In the genomic region with DNA sequence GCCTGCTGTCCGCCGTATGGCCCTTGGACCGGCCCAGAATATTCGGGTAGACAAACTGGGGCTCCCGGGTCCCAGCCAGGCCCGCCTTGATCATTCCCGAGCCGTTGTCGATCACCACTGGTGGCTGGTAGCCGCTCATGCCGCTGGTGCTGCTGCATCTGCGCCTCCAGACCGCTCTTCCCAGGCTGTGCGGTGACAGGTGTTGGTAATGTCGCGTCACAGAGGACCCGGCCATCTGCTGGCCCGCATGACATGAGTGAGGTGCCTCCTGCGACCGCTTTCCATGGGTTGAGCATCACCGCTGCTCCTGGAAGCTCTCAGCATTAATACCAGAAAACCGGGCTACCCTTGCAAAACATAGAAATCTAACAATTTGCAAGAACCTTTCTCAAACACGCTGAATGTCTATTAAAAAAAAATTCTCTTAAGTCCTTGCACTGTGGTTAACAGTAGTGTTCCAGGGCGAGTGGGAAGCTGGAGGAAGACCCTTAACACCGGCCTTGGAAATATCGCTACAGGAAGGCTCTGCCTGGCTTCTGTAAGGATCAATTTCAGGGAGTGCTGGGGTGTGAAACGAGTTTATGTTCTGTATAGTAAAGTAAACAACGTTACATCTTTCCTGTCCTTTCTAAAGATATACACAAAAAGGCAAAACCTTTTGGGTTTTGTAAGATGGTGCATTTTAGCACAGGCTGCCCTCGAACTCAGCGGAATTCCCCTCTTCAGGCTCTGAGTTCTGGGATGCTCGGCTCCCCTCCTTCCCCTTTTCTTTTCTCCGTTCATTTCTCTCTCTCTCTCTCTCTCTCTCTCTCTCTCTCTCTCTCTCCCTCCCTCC, we compare ENCODE assay signal across 9 mouse cellular contexts. TPM values are rescaled to one million over a fixed set of nuclear protein-coding genes. Genes with fewer than 3 reads are reported as not detected.
DNase-seq lines count a peak whose midpoint lies in the region; ATAC-seq and TF ChIP-seq lines count a peak whose summit lies in the region.
"Had no signal": no experiment of that assay in that cellular context is flagged by ENCODE, and none has a peak within 500 bp of the region (broad histone marks: within the 10 kb centered on the region; RNA-seq: fewer than 3 reads in every experiment).

A gene (minus strand): TSS at position 229 of the 835 bp plus-strand sequence.

- H3K4me1 ChIP-seq in embryonic facial prominence, embryonic 10.5 days = peaks cover 24% of the 10 kb centered on the region
- H3K4me1 ChIP-seq in heart, embryonic 14.5 days (ENCODE audit: control insufficient read depth in 2 of 2, insufficient read depth in 2 of 2, low read length in 2 of 2) = peaks cover 6 to 8% of the 10 kb centered on the region in 2 experiments; a peak in 3 of 4 replicates

- peak within 1 kb of the TSS; percentile 61 for H3ac ChIP-seq in C2C12 (ENCODE audit: control insufficient read depth, insufficient read length, low read depth)

- H3K9ac ChIP-seq in heart, embryonic 14.5 days (ENCODE audit: low read length) = peak within 1 kb of the TSS; percentile 62

- H3K36me3 ChIP-seq in C2C12 (ENCODE audit: control insufficient read depth, insufficient read depth) = peaks cover 11% of the 10 kb centered on the region
- peaks cover 9% of the 10 kb centered on the region for H3K36me3 ChIP-seq in embryonic facial prominence, embryonic 10.5 days (replicated peaks)
- H3K36me3 ChIP-seq in heart, embryonic 14.5 days (ENCODE audit: control insufficient read depth, insufficient read depth, low read length) = peaks cover 15% of the 10 kb centered on the region

- H3K9me3 ChIP-seq in embryonic facial prominence, embryonic 10.5 days = no peaks in the 10 kb centered on the region
- H3K9me3 ChIP-seq in heart, embryonic 14.5 days (ENCODE audit: control insufficient read depth, low read length) = no peaks in the 10 kb centered on the region

- no peak for ATAC-seq in heart, embryonic 14.5 days (ENCODE audit: insufficient number of reproducible peaks, insufficient read depth, low FRiP score, low read depth)

- H3K27ac ChIP-seq in embryonic facial prominence, embryonic 10.5 days (replicated peaks) = peak within 1 kb of the TSS; percentile 75
- H3K27ac ChIP-seq in heart, embryonic 14.5 days (replicated peaks in 1 of 2; ENCODE audit: control insufficient read depth in 1 of 2, insufficient read depth in 1 of 2, low read depth in 2 of 2, low read length in 2 of 2) = peak within 1 kb of the TSS; percentile 52 to 96; a peak in 2 of 4 replicates

- 1% methylated on average over 32 of the region's 32 CpGs for WGBS in embryonic facial prominence, embryonic 10.5 days
- 2% methylated on average over 32 of the region's 32 CpGs for WGBS in heart, embryonic 14.5 days

- TF ChIP-seq CTCF in C2C12 (IDR thresholded peaks at IDR 0.05; ENCODE audit: control insufficient read depth, insufficient read depth, insufficient read length) = no peak

- H3K79me3 ChIP-seq in C2C12 (ENCODE audit: low read depth) = peaks cover 12% of the 10 kb centered on the region

- H3K27me3 ChIP-seq in C2C12 (ENCODE audit: control insufficient read depth, insufficient read depth, insufficient read length) = no peaks in the 10 kb centered on the region
- H3K27me3 ChIP-seq in embryonic facial prominence, embryonic 10.5 days (replicated peaks; ENCODE audit: low read depth, poor library complexity, severe bottlenecking) = peaks cover 32% of the 10 kb centered on the region
- H3K27me3 ChIP-seq in heart, embryonic 14.5 days (ENCODE audit: control insufficient read depth, insufficient read depth, low read length) = no peaks in the 10 kb centered on the region

- peak; percentile 58 for DNase-seq in T-cell, adult 2 months (ENCODE audit: low spot score)
- peak; percentile 62 for DNase-seq in embryonic facial prominence, embryonic 10.5 days (ENCODE audit: low spot score)
- peak; percentile 30 to 63 for DNase-seq in layer of hippocampus, postnatal 10 days (ENCODE audit: low spot score in 2 of 2)
- peak; percentile 6 for DNase-seq in lung, postnatal 14 days
- DNase-seq in right cerebral cortex, postnatal 25 days = peak; percentile 66
- no peak for DNase-seq in ovary, postnatal 36 days (ENCODE audit: low spot score)

- H3K79me2 ChIP-seq in C2C12 (ENCODE audit: control insufficient read depth, insufficient read depth) = peaks cover 24% of the 10 kb centered on the region

- H3K4me2 ChIP-seq in heart, embryonic 14.5 days (ENCODE audit: low read length) = peak within 1 kb of the TSS; percentile 74

- H3K4me3 ChIP-seq in C2C12 (ENCODE audit: insufficient read depth, poor library complexity, severe bottlenecking) = peak within 1 kb of the TSS; percentile 44
- H3K4me3 ChIP-seq in embryonic facial prominence, embryonic 10.5 days = peak within 1 kb of the TSS; percentile 89
- peak within 1 kb of the TSS; percentile 63 to 87 for H3K4me3 ChIP-seq in heart, embryonic 14.5 days (ENCODE audit: control insufficient read depth in 1 of 2, insufficient read depth in 1 of 2, low read depth in 1 of 2, low read length in 2 of 2)

TF ChIP-seq in C2C12, 6 proteins besides CTCF, POLR2A, EP300 and RAD21:
- TF ChIP-seq MAX (IDR thresholded peaks at IDR 0.05) = no peak
- TF ChIP-seq CEBPB (IDR thresholded peaks at IDR 0.05; ENCODE audit: low read depth) = no peak
- TF ChIP-seq MYOD1 (IDR thresholded peaks at IDR 0.05; ENCODE audit: control insufficient read depth, insufficient read length, low read depth) = no peak
- TF ChIP-seq USF1 (IDR thresholded peaks at IDR 0.05; ENCODE audit: low read depth) = no peak
- TF ChIP-seq FOSL1 (IDR thresholded peaks at IDR 0.05; ENCODE audit: insufficient read depth, low read length, poor library complexity, severe bottlenecking) = no peak
- TF ChIP-seq MYOG (IDR thresholded peaks at IDR 0.05; ENCODE audit: control insufficient read depth, extremely low read depth, insufficient read length) = no peak

RNA-seq across cellular contexts. Expression of the gene that starts here (rescaled TPM):
- polyA plus RNA-seq in C2C12 (2012; fragmentation: generic; extraction: Trizol) = 0.02 TPM
- polyA plus RNA-seq in embryonic facial prominence, embryonic 10.5 days (2016; fragmentation: Nextera tagmentation; extraction: Ambion mirVana) = not detected in 2 replicates
- polyA plus RNA-seq in heart, embryonic 14.5 days (2014; fragmentation: Nextera tagmentation; extraction: Ambion mirVana) = not detected in 2 replicates
- total RNA-seq in layer of hippocampus, postnatal 10 days (2021) = 1 to 10 TPM; 1.7 TPM
- total RNA-seq: gastrocnemius, postnatal 4 days had no signal

Comparison
In these comparisons a context has a peak if more than half of its experiments do, and no peak if none do; other contexts are left out.
1. Peak in DNase-seq, H3K4me3 ChIP-seq and H3K27ac ChIP-seq in embryonic facial prominence, embryonic 10.5 days; RNA of the gene not detected or under 1 TPM.